Mouse (Mus musculus) midbrain, postnatal 0 days (tissue): Measurements from ENCODE around the gene Ppa1. TPM values are rescaled to one million over a fixed set of nuclear protein-coding genes. Genes with fewer than 3 reads are reported as not detected.

Experiments used
- ATAC-seq: fragments of 200-750 bp; cut with Nextera tagmentation; 2 replicates; pipeline ENCODE4 v1.8.0; 2017; ENCODE audit warnings: moderate number of reproducible peaks, mild to moderate bottlenecking, moderate TSS enrichment, moderate library complexity; ENCODE audit not compliant: low FRiP score
- DNase-seq: peaks from one replicate; pipeline ENCODE4 v3.0.0-alpha.2; 2015; ENCODE audit warnings: low spot score
- H3K27ac ChIP-seq: fragments of 300-500 bp; sonication (generic); 2 replicates; pipeline ENCODE4 v1.5.1; 2014; ENCODE audit warnings: low read depth, mild to moderate bottlenecking, low read length, mixed read lengths
- H3K27me3 ChIP-seq: fragments of 300-500 bp; sonication (generic); 2 replicates; pipeline ENCODE4 v1.6.1; 2014; ENCODE audit warnings: low read length, control low read depth, mixed read lengths; ENCODE audit not compliant: insufficient read depth
- H3K36me3 ChIP-seq: fragments of 300-500 bp; sonication (generic); 2 replicates; pipeline ENCODE4 v1.6.1; 2014; ENCODE audit warnings: low read length, control low read depth, mixed read lengths; ENCODE audit not compliant: insufficient read depth
- H3K4me1 ChIP-seq: fragments of 300-500 bp; sonication (generic); 2 replicates; pipeline ENCODE4 v1.6.1; 2014; ENCODE audit warnings: mild to moderate bottlenecking, control low read depth, antibody characterized with exemption, low read length, mixed read lengths; ENCODE audit not compliant: insufficient read depth
- H3K4me2 ChIP-seq: fragments of 300-500 bp; sonication (generic); 2 replicates; pipeline ENCODE4 v1.6.1; 2014; ENCODE audit warnings: low read depth, mild to moderate bottlenecking, low read length, mixed read lengths; ENCODE audit not compliant: poor library complexity, severe bottlenecking
- H3K4me3 ChIP-seq: fragments of 300-500 bp; sonication (generic); 2 replicates; pipeline ENCODE4 v1.5.1; 2014; ENCODE audit warnings: low read depth, mild to moderate bottlenecking, low read length, moderate library complexity
- H3K9ac ChIP-seq: fragments of 300-500 bp; sonication (generic); replicated peaks from 2 replicates; pipeline ENCODE4 v1.6.1; 2014; ENCODE audit warnings: mild to moderate bottlenecking, low read length, moderate library complexity, mixed read lengths; ENCODE audit not compliant: poor library complexity, severe bottlenecking
- H3K9me3 ChIP-seq: fragments of 300-500 bp; sonication (generic); 2 replicates; pipeline ENCODE4 v1.6.1; 2016; ENCODE audit warnings: low read length, control low read depth
- CTCF ChIP-seq: IDR thresholded peaks from 2 replicates; pipeline ENCODE4 v1.5.1; 2016; ENCODE audit warnings: antibody characterized with exemption, mild to moderate bottlenecking
- WGBS: fragments of 180-500 bp; shearing (Covaris S2); extraction: QIAGEN DNeasy Blood & Tissue Kit; methylation state at CpG from one replicate; pipeline ENCODE4 v1.1.7; 2014; 5-methylcytosine and 5-hydroxymethylcytosine counted together
- polyA plus RNA-seq: library from polyadenylated mRNA; unstranded; fragments of >200 nt; fragmentation: Nextera tagmentation; extraction: Ambion mirVana; gene quantifications from 2 replicates; pipeline ENCODE4 v1.2.1, GENCODE M21; 2015
- total RNA-seq: library from RNA; depleted of rRNA; stranded (reverse); fragments of >200 nt; gene quantifications from 2 replicates; pipeline ENCODE4 v1.2.3, GENCODE M21; 2014

Ppa1 gene
- total and polyA plus RNA-seq, 2 experiments from 2014 or later: 111 to 172 TPM

DNA sequence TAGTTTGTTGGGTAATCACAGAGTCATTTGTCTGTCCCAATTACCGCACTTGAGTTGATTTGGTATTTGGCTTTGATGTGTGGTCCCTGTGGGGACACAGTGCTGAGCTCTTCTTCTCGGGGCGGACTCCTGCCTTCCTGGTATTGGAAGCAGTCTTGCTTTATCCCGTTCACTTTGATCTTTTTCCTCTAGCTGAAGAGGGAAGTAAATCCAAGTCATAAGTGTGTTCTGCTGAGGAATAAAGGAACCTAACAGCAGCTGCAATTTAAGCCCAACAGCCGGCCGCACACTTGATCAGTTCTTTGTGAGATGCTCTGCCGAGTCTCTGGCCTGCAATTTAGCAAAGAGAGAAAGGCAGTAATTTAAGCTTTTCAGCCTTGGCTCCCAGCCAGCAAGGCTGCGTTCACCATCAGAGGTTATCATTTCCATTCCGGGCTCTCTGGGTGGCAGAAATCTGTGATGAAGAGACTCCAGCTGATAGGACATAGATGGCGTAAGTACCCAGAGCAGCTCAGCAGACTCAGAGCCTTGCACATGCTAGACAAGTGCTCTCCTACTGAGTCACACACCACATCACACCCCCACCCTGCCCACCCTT lies 14.1 kb downstream of the Ppa1 start:
- ATAC-seq (peak; percentile 63), DNase-seq (peak; percentile 41)
- no peak for TF ChIP-seq CTCF
- H3K27ac ChIP-seq: 0 out of 2 replicates have a peak overlapping the region, but pooled peaks have one; percentile 12
- H3K9me3 ChIP-seq: no peaks in the 10 kb centered on the region
- no peak overlapping the region for H3K4me2 ChIP-seq
- H3K4me3 ChIP-seq: no peak overlapping the region
- H3K4me1 ChIP-seq: no peaks in the 10 kb centered on the region
- peaks cover 17% of the 10 kb centered on the region for H3K36me3 ChIP-seq
- no peak overlapping the region for H3K9ac ChIP-seq
- no peaks in the 10 kb centered on the region for H3K27me3 ChIP-seq
- 39% methylated on average over 10 of the region's 10 CpGs for WGBS

DNA sequence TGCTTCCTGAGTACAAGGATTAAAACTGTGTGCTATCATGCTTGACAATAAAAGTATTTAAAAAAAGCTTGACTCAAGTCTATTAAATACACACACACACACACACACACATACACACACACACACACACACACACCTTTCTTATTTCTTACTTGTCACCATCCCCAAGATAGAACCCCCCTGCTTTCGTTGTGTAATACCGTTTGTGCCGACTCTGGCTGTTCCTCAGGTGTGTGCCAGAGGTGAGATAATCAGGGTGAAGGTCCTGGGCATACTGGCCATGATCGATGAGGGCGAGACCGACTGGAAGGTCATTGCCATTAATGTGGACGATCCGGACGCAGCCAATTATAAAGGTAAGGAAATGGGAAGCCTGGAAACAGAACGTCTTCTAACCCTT lies 16.8 kb downstream of the Ppa1 start:
- TF ChIP-seq CTCF: no peak
- no peak for ATAC-seq
- Histone ChIP-seq H3K36me3 (peaks cover 31% of the 10 kb centered on the region), H3K4me3 (no peak overlapping the region), H3K9ac (no peak overlapping the region), H3K9me3 (no peaks in the 10 kb centered on the region), H3K27ac (no peak overlapping the region), H3K27me3 (no peaks in the 10 kb centered on the region), H3K4me2 (no peak overlapping the region), H3K4me1 (no peaks in the 10 kb centered on the region)
- 95% methylated on average over 10 of the region's 10 CpGs for WGBS
- no peak for DNase-seq

GRCm38 (mm10) chr10:61665651-61666050 lies 17.3 kb downstream of the Ppa1 start:
- no peak overlapping the region for H3K4me2 ChIP-seq
- no peaks in the 10 kb centered on the region for H3K27me3 ChIP-seq
- H3K4me3 ChIP-seq: no peak overlapping the region
- WGBS: 87% methylated on average over 3 of the region's 3 CpGs
- ATAC-seq (no peak), DNase-seq (no peak)
- no peak overlapping the region for H3K9ac ChIP-seq
- H3K9me3 ChIP-seq: no peaks in the 10 kb centered on the region
- peaks cover 33% of the 10 kb centered on the region for H3K36me3 ChIP-seq
- no peak for TF ChIP-seq CTCF
- H3K4me1 ChIP-seq: no peaks in the 10 kb centered on the region
- no peak overlapping the region for H3K27ac ChIP-seq

- Histone ChIP-seq H3K27ac (no peak overlapping the region), H3K4me2 (no peak overlapping the region), H3K36me3 (peaks cover 52% of the 10 kb centered on the region), H3K4me1 (no peaks in the 10 kb centered on the region), H3K9ac (no peak overlapping the region), H3K9me3 (no peaks in the 10 kb centered on the region), H3K4me3 (no peak overlapping the region), H3K27me3 (no peaks in the 10 kb centered on the region)
- ATAC-seq (no peak), DNase-seq (peak; percentile 48)
- TF ChIP-seq CTCF: no peak
- WGBS: 80% methylated on average over 7 of the region's 7 CpGs
Observed at GRCm38 (mm10) chr10:61669289-61669688, 20.9 kb downstream of the Ppa1 start.

- Histone ChIP-seq H3K9me3 (no peaks in the 10 kb centered on the region), H3K4me3 (no peak overlapping the region), H3K27me3 (no peaks in the 10 kb centered on the region), H3K36me3 (peaks cover 54% of the 10 kb centered on the region), H3K4me1 (no peaks in the 10 kb centered on the region), H3K27ac (no peak overlapping the region), H3K4me2 (no peak overlapping the region), H3K9ac (no peak overlapping the region)
- ATAC-seq (no peak), DNase-seq (no peak)
- no peak for TF ChIP-seq CTCF
Observed at GRCm38 (mm10) chr10:61669896-61670295, 21.5 kb downstream of the Ppa1 start.

GRCm38 (mm10) chr10:61670758-61671157 lies 22.4 kb downstream of the Ppa1 start:
- ATAC-seq: no peak
- WGBS: 98% methylated on average over 3 of the region's 3 CpGs
- Histone ChIP-seq H3K36me3 (peaks cover 59% of the 10 kb centered on the region), H3K4me2 (no peak overlapping the region), H3K27me3 (no peaks in the 10 kb centered on the region), H3K4me1 (no peaks in the 10 kb centered on the region), H3K27ac (no peak overlapping the region), H3K4me3 (no peak overlapping the region), H3K9ac (no peak overlapping the region), H3K9me3 (no peaks in the 10 kb centered on the region)
- no peak for DNase-seq
- peak; percentile 46 for TF ChIP-seq CTCF
